Mouse (Mus musculus) kidney, postnatal 10 days (tissue): ENCODE data around the gene Ppp1r15a.
"Not testable (repeated sequence)": the region's sequence is repeated elsewhere in the genome, so short reads cannot be mapped to it uniquely, and the experiment has no call there.

Experiments used
- DNase-seq: peaks from one replicate; pipeline ENCODE4 v3.0.0; 2021; ENCODE audit warnings: mixed read lengths

Ppp1r15a gene

GRCm38 (mm10) chr7:45516846-45517245 lies 9.2 kb downstream of the Ppp1r15a start:
- DNase-seq = not testable (repeated sequence)

- DNase-seq = no peak
Measured at GRCm38 (mm10) chr7:45515436-45515835, 10.6 kb downstream of the Ppp1r15a start.

GRCm38 (mm10) chr7:45514411-45514810 lies 11.7 kb downstream of the Ppp1r15a start:
- DNase-seq = no peak

- peak; percentile 96 for DNase-seq
Measured at GRCm38 (mm10) chr7:45509912-45510787, 15.9 kb downstream of the Ppp1r15a start, which contains the start of gene Nucb1. Gene Nucb1 (minus strand): TSS chr7:45510406.

GRCm38 (mm10) chr7:45509181-45509882 lies 16.7 kb downstream of the Ppp1r15a start:
- DNase-seq = no peak

GRCm38 (mm10) chr7:45508561-45508960 lies 17.5 kb downstream of the Ppp1r15a start:
- no peak for DNase-seq

GRCm38 (mm10) chr7:45507583-45507982 lies 18.5 kb downstream of the Ppp1r15a start:
- peak; percentile 53 for DNase-seq

- no peak for DNase-seq
Measured at GRCm38 (mm10) chr7:45498427-45498826, 27.6 kb downstream of the Ppp1r15a start.

- no peak for DNase-seq
Measured at GRCm38 (mm10) chr7:45494548-45494947, 31.5 kb downstream of the Ppp1r15a start.

- no peak for DNase-seq
Measured at GRCm38 (mm10) chr7:45492951-45493350, 33.1 kb downstream of the Ppp1r15a start.

GRCm38 (mm10) chr7:45492225-45492844 lies 33.7 kb downstream of the Ppp1r15a start:
- DNase-seq = no peak

- peak; percentile 61 for DNase-seq
Measured at GRCm38 (mm10) chr7:45491264-45491663, 34.8 kb downstream of the Ppp1r15a start.

- peak; percentile 44 for DNase-seq
Measured at GRCm38 (mm10) chr7:45490822-45491221, 35.2 kb downstream of the Ppp1r15a start.

- DNase-seq = no peak
Measured at GRCm38 (mm10) chr7:45489578-45489977, 36.5 kb downstream of the Ppp1r15a start.

GRCm38 (mm10) chr7:45488293-45489204 lies 37.5 kb downstream of the Ppp1r15a start, which contains the start of gene Dhdh:
Gene Dhdh (minus strand): TSS chr7:45488805.
- DNase-seq = peak; percentile 78

GRCm38 (mm10) chr7:45487861-45488292 lies 38.2 kb downstream of the Ppp1r15a start:
- no peak for DNase-seq

- no peak for DNase-seq
Measured at GRCm38 (mm10) chr7:45486761-45487415, 39.2 kb downstream of the Ppp1r15a start, which contains the start of gene Gm45808. Gene Gm45808 (minus strand): TSS chr7:45486811.

- no peak for DNase-seq
Measured at GRCm38 (mm10) chr7:45486158-45486557, 39.9 kb downstream of the Ppp1r15a start.

- not testable (repeated sequence) for DNase-seq
Measured at GRCm38 (mm10) chr7:45484985-45485384, 41.1 kb downstream of the Ppp1r15a start.

GRCm38 (mm10) chr7:45482166-45482565 lies 43.9 kb downstream of the Ppp1r15a start:
- no peak for DNase-seq

- peak; percentile 80 for DNase-seq
Measured at GRCm38 (mm10) chr7:45481374-45481927, 44.6 kb downstream of the Ppp1r15a start, which contains the start of gene Tulp2. Gene Tulp2 (plus strand): TSS chr7:45481877.
